Mouse (Mus musculus) embryonic facial prominence, embryonic 14.5 days (tissue): ENCODE results near the gene Lgals9. TPM values are rescaled to one million over a fixed set of nuclear protein-coding genes. Genes with fewer than 3 reads are reported as not detected.
"Not testable (repeated sequence)": the region's sequence is repeated elsewhere in the genome, so short reads cannot be mapped to it uniquely, and the experiment has no call there.

Experiments
- ATAC-seq: fragments of 200-750 bp; cut with Nextera tagmentation; 2 replicates; pipeline ENCODE4 v1.8.0; 2017; ENCODE audit warnings: low read depth, moderate number of reproducible peaks, moderate TSS enrichment
- DNase-seq: peaks from one replicate; pipeline ENCODE4 v3.0.0-alpha.2; 2015; ENCODE audit warnings: low spot score
- H3K27ac ChIP-seq: fragments of 300-500 bp; sonication (generic); replicated peaks from 2 replicates; pipeline ENCODE4 v1.5.1; 2014; ENCODE audit warnings: low read depth, mild to moderate bottlenecking, low read length, moderate library complexity
- H3K27me3 ChIP-seq: fragments of 300-500 bp; sonication (generic); replicated peaks from 2 replicates; pipeline ENCODE4 v1.6.1; 2014; ENCODE audit warnings: low read length; ENCODE audit not compliant: control insufficient read depth, insufficient read depth
- H3K36me3 ChIP-seq: fragments of 300-500 bp; sonication (generic); 2 replicates; pipeline ENCODE4 v1.6.1; 2014; ENCODE audit warnings: low read length, mixed read lengths; ENCODE audit not compliant: control insufficient read depth, insufficient read depth
- H3K4me1 ChIP-seq: fragments of 300-500 bp; sonication (generic); 2 replicates; pipeline ENCODE4 v1.6.1; 2014; ENCODE audit warnings: antibody characterized with exemption, low read length; ENCODE audit not compliant: control insufficient read depth, insufficient read depth
- H3K4me2 ChIP-seq: fragments of 300-500 bp; sonication (generic); 2 replicates; pipeline ENCODE4 v1.6.1; 2014; ENCODE audit warnings: low read depth, mild to moderate bottlenecking, low read length, moderate library complexity, mixed read lengths
- H3K4me3 ChIP-seq: fragments of 300-500 bp; sonication (generic); 2 replicates; pipeline ENCODE4 v1.5.1; 2014; ENCODE audit warnings: low read depth, mild to moderate bottlenecking, low read length
- H3K9ac ChIP-seq: fragments of 300-500 bp; sonication (generic); 2 replicates; pipeline ENCODE4 v1.6.1; 2014; ENCODE audit warnings: low read depth, mild to moderate bottlenecking, low read length, moderate library complexity, mixed read lengths
- H3K9me3 ChIP-seq: fragments of 300-500 bp; sonication (generic); 2 replicates; pipeline ENCODE4 v1.6.1; 2016; ENCODE audit warnings: low read length; ENCODE audit not compliant: control insufficient read depth
- WGBS: fragments of 180-500 bp; shearing (Covaris S2); extraction: QIAGEN DNeasy Blood & Tissue Kit; methylation state at CpG from one replicate; pipeline ENCODE4 v1.1.7; 2014; 5-methylcytosine and 5-hydroxymethylcytosine counted together
- polyA plus RNA-seq: library from polyadenylated mRNA; unstranded; fragments of >200 nt; fragmentation: Nextera tagmentation; extraction: Ambion mirVana; gene quantifications from 2 replicates; pipeline ENCODE4 v1.2.1, GENCODE M21; 2014

The Lgals9 gene
- polyA plus RNA-seq, 1 experiment from 2014 or later: 52.1 TPM

DNA sequence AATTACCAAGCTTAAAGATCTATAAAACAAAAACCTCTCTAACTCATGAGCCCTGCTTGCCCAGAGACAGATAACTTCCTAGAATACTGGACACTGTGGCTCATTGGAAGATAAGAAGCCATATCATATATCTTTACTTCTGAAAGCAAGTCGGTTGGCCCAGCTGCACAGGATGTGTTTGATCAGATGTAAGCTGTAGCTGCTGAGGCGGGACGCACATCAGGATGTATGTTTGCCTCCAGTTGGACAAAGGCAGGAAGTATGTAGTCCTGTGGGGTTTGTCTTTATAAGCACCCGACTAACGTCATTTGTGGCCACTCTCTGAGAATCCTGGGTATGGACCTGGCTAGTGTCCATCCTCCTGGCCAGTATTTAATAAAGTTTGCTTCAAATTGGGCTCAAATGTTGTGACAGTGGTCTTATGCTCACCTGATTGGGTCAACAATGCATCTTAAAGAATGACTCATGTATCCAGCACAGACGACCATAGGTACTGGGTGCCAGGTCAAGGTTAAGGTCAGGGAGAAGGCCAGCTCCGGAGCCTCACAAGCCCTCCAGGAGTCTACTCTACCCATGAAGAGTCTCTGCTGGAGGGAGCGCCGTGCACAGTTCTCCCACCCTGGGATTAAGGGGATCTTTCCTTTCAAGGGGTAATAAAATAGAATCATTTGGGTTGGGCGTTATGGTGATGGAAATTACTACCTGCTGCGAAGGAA, 18.5 kb upstream of the Lgals9 start:
- Histone ChIP-seq H3K27me3 (no peaks in the 10 kb centered on the region), H3K4me3 (no peak overlapping the region), H3K4me1 (no peaks in the 10 kb centered on the region), H3K27ac (peak overlapping the region; percentile 68), H3K9me3 (no peaks in the 10 kb centered on the region), H3K4me2 (no peak overlapping the region), H3K9ac (no peak overlapping the region), H3K36me3 (no peaks in the 10 kb centered on the region)
- peak; percentile 67 for DNase-seq
- ATAC-seq: 0 out of 2 replicates have a peak, but pooled peaks have one; percentile 22
- 65% methylated on average over 11 of the region's 11 CpGs for WGBS

- Histone ChIP-seq H3K36me3 (no peaks in the 10 kb centered on the region), H3K4me2 (no peak overlapping the region), H3K9me3 (no peaks in the 10 kb centered on the region), H3K4me3 (no peak overlapping the region), H3K27ac (peak overlapping the region; percentile 68), H3K27me3 (no peaks in the 10 kb centered on the region), H3K9ac (no peak overlapping the region), H3K4me1 (no peaks in the 10 kb centered on the region)
- WGBS: 47% methylated on average over 5 of the region's 5 CpGs
- ATAC-seq (peak; percentile 41), DNase-seq (peak; percentile 47)
These were observed 17.8 kb upstream of the Lgals9 start for GRCm38 (mm10) chr11:79002551-79002951.

GRCm38 (mm10) chr11:79001871-79002270, 17.1 kb upstream of the Lgals9 start:
- Histone ChIP-seq H3K27ac (no peak overlapping the region), H3K36me3 (no peaks in the 10 kb centered on the region), H3K9me3 (0 out of 2 replicates have a peak, but pooled peaks cover 7% of the 10 kb centered on the region), H3K4me3 (no peak overlapping the region), H3K4me1 (no peaks in the 10 kb centered on the region), H3K4me2 (no peak overlapping the region), H3K27me3 (no peaks in the 10 kb centered on the region), H3K9ac (no peak overlapping the region)
- 72% methylated on average over 4 of the region's 4 CpGs for WGBS
- DNase-seq: no peak
- ATAC-seq: no peak

DNA sequence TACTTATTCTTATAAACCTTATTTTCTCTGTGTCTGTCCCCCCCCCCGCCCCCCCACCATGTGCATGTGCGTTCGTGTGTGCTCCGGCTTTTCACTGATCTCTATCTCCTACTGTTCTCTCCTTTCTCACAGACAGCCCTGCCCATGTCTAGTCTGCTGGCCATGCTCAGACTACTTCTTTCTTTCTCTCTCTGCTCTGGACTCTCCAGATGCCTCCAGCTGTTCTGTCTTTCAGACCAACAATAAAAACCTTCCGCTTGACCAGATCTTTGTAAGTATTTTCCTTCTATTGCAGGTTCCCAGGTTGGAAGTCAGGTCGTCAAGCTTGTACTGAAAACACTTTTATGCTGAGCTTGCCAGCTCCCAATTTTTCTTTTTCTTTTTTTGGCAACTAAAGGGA, 14.4 kb upstream of the Lgals9 start:
- 57% methylated on average over 6 of the region's 6 CpGs for WGBS

DNA sequence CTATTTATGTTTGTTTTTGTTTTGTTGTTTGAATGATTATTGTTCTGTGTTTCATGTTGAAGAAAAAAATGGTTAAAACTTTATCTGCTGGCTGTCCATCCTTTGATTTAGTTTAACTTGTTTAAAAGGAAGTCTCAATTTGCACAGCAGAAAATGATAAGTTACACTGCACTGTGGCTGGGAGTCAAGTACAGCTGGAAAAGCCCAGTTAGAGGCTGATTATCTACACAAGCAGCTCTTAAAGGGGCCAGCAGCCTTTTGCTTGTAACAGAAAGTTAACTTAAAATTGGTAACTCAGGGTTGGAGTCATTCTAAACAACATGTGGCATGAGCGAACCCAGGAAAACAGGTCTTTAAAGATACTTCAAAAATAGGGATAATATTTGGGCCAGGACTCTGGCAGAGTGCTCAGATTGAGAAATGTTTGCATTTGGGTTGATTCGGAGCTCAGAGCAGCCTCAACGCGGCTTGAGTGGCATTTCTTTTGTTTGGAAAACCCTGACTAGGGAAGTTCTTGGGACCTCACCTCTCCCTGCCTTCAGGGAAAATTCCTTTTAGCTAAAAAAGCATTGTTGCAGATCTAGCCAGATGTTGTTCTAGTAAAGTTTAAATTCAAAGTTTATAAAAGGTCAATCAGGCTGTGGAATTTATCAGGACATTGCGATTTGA, 6.3 kb upstream of the Lgals9 start:
- not testable (repeated sequence) for H3K4me1 ChIP-seq, ATAC-seq, H3K36me3 ChIP-seq, DNase-seq, H3K4me2 ChIP-seq, H3K9ac ChIP-seq, H3K4me3 ChIP-seq, H3K27ac ChIP-seq, H3K27me3 ChIP-seq
- H3K9me3 ChIP-seq: peaks cover 11% of the 10 kb centered on the region; the same call in 1 of the 2 replicates
- WGBS: 66% methylated on average over 5 of the region's 5 CpGs

More for the DNA sequence above, 14.4 kb upstream of the Lgals9 start:
- Histone ChIP-seq H3K9ac (no peak overlapping the region), H3K27ac (no peak overlapping the region), H3K36me3 (no peaks in the 10 kb centered on the region), H3K27me3 (no peaks in the 10 kb centered on the region), H3K4me3 (no peak overlapping the region), H3K9me3 (peaks cover 15% of the 10 kb centered on the region; the same call in 1 of the 2 replicates), H3K4me1 (no peaks in the 10 kb centered on the region), H3K4me2 (no peak overlapping the region)
- DNase-seq (no peak), ATAC-seq (no peak)

DNA sequence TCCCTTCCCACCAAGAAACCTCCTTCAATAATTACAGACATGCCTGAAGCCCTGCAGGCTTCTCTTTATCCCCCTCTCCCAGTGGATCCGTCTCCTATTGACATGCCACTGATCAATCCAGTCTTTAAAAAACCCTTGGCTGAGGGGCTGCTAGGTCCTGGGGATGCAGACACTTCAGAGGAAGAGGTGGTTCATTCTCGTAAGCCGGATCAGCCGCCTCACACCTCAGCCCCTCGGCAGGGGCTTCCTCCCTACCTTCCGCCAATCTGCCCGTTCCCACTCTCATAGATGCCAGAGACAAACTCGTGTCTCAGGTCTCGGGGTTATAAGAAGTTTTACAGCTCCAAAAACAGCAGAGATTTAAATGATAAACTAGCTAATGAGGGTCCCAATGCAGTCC, 5.3 kb upstream of the Lgals9 start:
- Histone ChIP-seq H3K4me3 (no peak overlapping the region), H3K9me3 (peaks cover 11% of the 10 kb centered on the region; the same call in 1 of the 2 replicates), H3K36me3 (no peaks in the 10 kb centered on the region), H3K27ac (no peak overlapping the region), H3K4me2 (no peak overlapping the region), H3K9ac (no peak overlapping the region), H3K27me3 (no peaks in the 10 kb centered on the region), H3K4me1 (0 out of 2 replicates have a peak, but pooled peaks cover 2% of the 10 kb centered on the region)
- WGBS: 88% methylated on average over 9 of the region's 9 CpGs
- ATAC-seq (no peak), DNase-seq (no peak)

DNA sequence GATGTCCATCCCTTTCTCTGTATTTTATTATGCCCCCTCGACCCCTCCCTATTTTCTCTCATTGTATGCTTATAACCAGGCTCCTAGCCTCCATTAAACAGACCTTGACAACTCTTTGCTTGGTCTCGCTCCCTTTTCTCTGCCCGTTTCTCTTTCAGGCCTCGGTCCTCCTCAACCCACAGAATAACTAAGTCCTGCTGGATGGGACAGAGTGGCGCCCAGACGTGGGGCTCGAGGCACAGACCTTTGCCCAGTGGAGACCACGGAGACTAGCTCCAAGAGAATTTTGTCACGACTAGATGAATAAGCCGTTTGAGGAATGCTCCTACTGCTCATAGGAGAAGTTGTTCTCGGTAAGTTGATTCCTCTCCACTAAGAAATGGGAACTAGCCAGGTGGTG, 4.5 kb upstream of the Lgals9 start:
- not testable (repeated sequence) for H3K27me3 ChIP-seq, H3K4me2 ChIP-seq, DNase-seq, H3K36me3 ChIP-seq, H3K4me1 ChIP-seq, H3K27ac ChIP-seq, H3K9ac ChIP-seq, ATAC-seq, H3K4me3 ChIP-seq
- 91% methylated on average over 11 of the region's 11 CpGs for WGBS
- peaks cover 11% of the 10 kb centered on the region; the same call in 1 of the 2 replicates for H3K9me3 ChIP-seq

- no peak overlapping the region for H3K4me2 ChIP-seq
- H3K4me3 ChIP-seq: no peak overlapping the region
- DNase-seq: no peak
- H3K27ac ChIP-seq: no peak overlapping the region
- peaks cover 7% of the 10 kb centered on the region; the same call in 1 of the 2 replicates for H3K9me3 ChIP-seq
- 0 out of 2 replicates have a peak, but pooled peaks cover 4% of the 10 kb centered on the region for H3K4me1 ChIP-seq
- ATAC-seq: no peak
- H3K27me3 ChIP-seq: no peaks in the 10 kb centered on the region
- H3K9ac ChIP-seq: no peak overlapping the region
- 90% methylated on average over 10 of the region's 10 CpGs for WGBS
- H3K36me3 ChIP-seq: no peaks in the 10 kb centered on the region
These were observed 1.7 kb upstream of the Lgals9 start for GRCm38 (mm10) chr11:78986311-78987002.
